Mouse (Mus musculus) thymus, postnatal 0 days (tissue): Measurements from ENCODE around the gene Slc24a3. TPM values are rescaled to one million over a fixed set of nuclear protein-coding genes. Genes with fewer than 3 reads are reported as not detected.

Experiments used
- DNase-seq: peaks from one replicate; pipeline ENCODE4 v3.0.0-alpha.2; 2015; ENCODE audit warnings: low spot score
- polyA plus RNA-seq: library from polyadenylated mRNA; unstranded; fragments of >200 nt; fragmentation: Nextera tagmentation; extraction: Ambion mirVana; gene quantifications from 2 replicates; pipeline ENCODE4 v1.2.1, GENCODE M21; 2015

Gene Slc24a3
- polyA plus RNA-seq, 1 experiment from 2014 or later: 0.64 TPM

DNA sequence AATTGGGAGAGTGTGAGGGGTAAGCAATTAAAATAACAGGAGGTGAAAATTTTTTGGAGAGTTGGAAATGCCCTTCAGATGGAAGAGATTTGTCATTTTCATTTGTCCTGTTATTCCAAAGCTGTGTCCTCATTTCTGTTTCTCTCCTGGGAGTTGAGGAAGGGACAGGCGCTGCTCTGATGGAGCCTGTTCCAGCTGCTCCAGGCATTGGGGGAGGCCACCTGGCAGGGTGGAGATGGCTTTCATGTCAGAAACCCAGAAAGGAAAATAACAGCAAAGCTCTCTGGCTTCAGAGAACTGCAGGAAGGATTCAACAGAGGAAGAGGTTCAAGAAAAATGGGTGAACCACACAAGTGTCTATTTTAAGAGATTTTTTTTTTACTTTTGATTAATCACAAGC, 186.2 kb downstream of the Slc24a3 start:
- DNase-seq: no peak

DNA sequence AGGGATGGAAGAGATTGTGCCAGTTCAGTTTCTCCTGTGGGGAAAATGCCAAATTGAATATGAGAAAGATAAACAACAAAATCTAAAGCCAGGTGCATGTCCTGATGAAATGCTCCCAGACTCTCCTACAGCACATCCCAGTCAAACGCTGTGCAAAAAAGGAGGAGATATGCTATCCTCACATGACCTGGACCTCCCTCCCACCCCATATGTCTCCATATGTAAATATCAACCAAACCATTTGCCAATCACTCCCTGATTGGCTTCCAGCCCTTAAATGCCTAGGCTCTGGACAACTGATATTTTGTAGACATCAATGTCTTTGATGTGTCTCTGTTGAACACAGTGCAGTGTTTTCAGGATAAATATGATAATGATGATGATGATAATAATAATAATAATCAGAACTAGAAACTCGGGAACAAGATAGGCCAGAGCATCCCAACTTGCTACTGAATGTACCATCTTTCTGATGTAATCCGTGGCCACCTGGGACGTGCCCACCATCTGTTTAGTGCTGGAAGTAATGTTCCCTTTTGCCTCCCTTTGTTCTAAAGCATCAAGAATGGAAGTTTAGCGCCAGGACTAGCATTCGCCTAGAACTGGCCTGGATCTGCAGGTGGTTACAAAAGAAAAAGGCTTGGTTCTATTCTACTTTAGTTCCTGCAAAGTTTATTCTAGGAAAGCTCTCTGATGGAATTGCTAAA, 190.8 kb downstream of the Slc24a3 start:
- no peak for DNase-seq

DNA sequence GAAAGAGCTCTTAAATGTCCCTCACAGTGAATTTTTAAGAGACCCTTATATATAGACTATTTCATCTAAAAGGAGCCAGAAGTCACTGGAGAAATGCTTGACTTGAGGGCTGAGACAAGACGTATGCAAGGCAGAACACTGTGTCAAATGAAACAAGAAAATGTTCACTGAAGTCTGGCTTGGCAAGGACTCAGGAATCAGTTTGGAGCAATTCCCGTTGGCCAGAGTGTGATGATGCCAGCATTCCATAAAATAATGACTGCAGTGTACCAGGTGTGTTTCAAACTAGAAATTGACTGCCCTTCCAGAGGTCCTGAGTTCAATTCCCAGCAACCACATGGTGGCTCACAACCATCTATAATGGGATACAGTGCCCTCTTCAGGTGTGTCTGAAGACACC, 196.1 kb downstream of the Slc24a3 start:
- DNase-seq: no peak

DNA sequence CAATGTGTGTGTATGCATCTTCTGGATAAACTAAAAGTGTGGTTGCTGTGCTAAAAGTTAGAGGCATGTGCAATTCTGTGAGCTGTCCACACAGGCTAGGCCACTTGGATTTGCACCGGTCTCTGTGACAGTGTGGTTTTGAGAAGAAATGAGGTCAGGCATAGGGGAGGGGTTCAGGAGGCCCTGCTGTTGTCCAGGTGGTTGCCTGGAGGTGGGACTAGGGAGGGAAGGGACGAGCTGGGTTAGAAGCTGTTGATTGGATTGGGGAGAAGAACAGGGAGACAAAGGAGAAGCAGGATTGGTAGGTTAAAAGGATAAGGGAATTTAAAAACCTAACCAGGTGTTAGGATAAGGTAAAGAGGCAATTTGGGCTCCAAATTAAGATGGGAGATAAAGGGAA, 201.1 kb downstream of the Slc24a3 start:
- no peak for DNase-seq

DNA sequence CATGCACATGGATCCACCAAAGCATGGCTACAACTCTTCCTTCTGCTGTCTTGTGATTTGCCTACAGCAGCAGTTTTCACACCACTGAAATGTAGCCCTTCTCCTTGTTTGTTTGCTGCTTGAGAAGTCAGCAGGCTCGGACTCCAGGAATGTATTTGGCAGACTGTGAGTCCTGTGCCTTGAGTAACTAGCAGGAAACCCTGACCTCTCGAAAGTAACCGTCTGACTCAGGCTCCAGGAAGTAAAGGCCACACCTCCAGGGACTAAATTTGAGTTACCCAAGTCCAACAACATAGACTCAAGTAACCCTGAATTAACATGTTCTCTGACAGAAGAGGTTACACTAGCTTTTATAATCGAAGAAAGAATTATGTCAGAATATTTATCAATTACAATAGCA, 203.2 kb downstream of the Slc24a3 start:
- DNase-seq: no peak

DNA sequence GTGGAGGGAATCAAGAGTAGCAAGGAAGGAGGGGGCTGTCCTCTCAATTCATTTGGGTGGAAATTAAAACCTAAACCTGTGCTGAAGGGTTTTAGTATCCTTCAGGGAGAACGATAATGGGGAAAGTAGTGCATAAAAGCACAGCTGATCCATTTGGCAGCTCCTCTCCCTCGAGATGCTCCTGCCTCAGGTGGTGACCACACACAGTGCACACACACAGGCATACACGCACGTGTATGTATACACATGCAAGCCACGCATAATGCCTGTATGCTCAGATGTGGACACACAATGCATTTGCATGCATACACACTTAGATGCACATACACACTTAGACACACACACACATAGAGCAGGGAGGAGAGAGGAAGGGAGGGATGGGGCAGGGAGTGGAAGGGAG, 206.2 kb downstream of the Slc24a3 start:
- no peak for DNase-seq

DNA sequence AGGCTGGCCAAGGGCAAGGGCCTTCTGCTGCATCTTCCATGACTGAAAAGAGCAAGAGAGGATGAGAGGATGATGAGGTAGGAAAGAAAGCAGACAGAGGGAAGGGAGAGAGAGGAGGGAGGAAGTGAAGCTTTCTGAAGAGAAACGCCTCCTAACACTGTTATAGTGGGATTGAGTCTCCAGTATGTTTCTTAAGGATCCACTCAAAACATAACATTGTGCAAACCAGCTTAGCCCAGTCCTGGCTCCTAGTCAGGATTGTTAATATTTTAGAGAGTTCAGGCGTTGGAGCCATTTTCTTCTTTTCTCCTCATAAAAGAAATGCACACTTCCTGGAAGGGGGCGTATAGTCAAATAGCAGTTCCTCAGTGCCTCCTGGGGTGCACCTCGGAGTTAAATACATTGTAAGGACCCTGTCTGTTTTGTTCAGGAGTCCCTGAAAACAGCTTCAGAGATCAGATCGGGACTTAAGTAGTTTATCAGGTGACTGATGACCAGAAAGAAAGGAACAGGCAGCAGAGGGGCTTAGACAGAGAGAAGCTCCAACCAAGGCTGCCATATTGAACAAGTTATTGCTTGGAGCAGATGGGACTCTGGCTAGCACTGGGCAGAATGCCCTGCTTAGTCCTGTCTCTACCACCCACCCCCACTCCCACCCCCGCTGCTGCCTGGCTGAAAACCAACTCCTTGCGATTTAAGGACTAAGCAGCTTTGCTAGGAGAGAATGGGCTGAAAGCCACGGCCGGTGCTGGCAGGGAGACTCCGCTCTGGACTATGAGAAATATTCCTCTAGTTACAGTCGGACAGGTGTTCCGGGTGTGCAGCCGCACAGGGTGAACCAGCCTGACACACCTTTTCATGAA, 215.6 kb downstream of the Slc24a3 start:
- DNase-seq: no peak

DNA sequence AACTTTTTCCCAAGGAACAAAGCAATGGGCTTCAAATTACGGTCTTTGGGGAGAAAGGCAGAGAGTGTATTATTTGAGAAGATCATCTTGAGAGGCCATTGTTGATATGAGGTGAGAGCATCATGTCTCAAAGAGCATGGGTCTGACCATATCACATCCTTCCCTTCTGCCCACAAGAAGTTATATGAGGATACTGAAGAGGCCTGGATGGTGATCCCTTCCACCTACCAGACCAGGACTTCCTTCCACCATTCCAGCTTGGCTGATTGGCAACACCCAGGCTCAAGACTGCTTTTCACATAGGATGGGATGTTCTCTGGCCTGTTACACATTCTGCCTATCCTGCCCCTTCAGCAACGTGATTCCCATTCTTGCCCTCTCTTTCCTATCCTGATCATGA, 216.7 kb downstream of the Slc24a3 start:
- no peak for DNase-seq

DNA sequence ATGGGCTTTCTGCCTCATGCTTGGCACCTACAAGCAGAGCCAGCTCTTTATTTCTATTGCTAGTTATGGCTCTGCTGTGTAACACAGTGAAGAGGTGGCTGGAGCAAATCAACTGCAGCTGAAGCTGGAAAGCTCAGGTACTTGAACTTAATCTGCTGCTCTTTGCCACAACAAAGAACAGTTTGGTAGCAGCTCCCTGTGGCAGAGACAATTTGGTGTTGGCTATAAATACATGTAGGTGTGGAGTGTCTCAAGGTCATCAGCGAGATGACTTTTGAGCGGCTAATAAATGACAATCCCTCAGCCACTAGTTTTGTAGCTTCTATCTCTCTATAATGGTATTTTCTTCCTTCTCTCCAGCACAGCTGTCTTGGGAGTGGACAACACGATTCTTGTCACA, 217.7 kb downstream of the Slc24a3 start:
- DNase-seq: no peak

DNA sequence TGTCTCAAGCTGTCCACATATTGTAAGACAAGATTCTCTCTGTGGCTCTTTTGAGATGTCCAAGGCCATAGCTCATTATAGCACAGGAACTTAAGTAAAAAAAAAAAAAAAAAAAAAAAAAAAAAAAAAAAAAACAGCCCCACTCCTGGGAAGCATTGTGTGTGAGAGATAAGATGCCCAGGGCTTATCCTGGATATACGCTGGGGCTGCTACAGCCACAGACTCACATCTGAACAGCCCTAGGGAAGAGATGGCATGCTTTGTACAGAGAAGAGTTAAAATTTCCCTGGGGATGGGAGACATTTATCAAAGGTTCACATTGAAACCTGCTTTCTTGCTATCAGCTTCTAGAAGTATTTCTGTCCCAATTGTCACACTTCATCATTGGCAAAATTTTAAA, 218.2 kb downstream of the Slc24a3 start:
- DNase-seq: no peak

DNA sequence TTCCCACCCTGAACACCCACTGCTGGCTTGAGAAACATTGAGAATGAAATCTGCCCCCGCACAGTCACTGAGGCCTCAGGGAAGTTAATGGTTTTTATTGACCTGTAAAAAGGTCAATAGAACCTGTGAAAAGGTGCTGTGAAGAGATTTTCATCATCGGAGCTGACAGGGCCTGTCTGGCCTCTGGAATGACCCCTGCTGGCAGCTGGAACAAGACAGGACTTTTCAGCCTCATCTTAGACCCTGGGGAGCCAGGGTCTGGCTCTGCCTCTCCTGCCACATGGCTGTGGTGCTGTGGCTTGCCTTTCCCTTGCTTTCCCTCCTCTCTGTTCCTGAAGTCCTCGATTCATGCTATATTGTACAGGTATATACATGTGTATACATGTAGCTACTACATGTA, 228.2 kb downstream of the Slc24a3 start:
- no peak for DNase-seq

DNA sequence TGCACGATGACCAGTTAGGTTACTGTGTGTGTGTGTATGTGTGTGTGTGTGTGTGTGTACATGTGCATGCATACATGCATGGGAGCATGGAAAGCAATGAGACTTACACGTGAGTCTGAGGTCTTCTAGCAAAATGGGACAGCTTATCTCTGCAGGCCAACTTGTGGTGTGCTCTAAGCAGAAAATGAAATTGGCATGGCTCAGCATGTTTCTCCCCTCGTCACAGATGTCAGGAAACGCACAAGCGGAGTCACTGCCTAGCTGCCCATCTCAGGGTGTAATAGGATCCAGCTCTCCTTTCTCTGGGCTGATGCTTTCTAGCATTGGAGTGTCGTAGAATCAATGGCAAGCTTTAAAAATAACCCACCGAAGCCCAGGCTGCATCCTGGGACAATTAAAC, 229.0 kb downstream of the Slc24a3 start:
- no peak for DNase-seq

DNA sequence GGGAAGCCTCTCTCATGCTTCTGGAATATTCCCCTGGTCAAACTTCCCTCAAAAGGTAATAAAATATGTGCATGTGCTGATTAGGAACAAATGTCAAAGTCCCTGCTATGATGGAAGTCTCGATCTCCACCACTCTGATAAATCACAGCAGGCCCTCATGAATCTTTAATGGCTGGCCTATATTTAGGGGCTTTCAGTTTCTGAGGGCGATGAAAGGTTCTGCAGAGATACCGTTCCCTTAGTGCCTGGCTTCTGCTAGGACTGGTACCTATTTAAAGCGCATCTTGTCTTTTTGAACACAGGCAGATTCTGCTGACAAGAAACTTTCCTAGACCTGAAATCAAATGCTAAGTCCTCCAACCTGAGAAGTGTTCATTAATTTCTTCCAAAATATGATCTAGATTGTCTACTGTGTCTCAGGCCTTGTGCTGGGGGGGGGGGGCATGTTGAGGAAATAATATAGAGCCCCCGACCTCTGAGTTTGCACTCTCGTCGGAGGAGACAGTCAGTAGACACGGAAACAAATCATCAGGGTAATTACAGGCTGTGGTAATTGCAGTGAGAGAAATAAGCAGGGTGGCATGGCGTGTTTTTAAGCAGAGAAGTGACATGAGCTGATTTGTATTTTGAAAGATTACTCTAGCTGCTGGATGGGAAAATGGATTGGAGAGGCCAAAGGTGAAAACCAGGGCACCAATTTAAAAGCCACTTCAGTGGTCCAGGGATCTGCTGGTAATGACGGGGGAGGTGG, 230.1 kb downstream of the Slc24a3 start:
- DNase-seq: no peak

DNA sequence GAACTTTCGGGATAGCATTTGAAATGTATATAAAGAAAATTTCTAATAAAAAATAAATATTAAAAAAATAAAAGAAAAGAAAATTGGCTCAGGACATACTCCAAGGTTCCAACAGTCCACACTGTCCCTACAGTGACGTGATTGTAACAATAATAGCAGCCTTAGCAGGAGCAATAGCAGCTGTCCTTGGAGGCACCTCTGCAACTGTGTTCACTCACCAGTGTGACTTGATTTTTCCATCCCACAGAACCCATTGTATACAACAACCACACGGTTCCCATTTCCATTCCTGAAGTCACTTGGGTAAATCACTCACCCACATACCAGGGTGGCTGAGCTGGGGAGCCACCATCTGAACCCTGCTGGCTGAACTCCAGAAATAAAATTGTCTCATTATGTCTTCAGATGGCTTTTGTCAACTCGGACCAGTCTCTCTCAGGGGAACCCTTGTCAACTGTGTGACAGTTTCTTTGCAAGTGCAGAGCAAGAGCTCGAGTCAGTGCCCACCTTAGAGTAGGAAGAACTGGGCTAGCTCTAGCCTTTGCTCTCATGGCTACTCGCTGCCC, 233.8 kb downstream of the Slc24a3 start:
- DNase-seq: no peak

DNA sequence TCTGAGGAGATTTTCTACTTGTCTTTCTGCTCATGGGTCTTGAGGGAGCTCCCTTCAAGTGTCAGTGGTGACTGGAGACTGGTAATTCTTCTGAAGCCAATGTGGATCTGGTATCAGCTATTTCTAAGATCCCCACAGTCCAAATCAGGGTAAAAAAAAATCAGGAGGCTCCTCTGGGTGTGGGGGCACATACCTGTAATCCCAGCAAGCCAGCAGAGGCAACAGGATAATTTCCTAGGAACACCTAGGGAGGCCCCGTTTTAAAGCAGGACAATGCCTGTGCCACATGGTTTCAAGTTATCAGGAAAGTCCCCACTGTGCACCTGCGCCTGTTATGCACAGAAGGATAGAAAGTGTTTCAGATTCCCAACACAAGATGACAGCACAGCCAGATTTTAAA, 234.4 kb downstream of the Slc24a3 start:
- no peak for DNase-seq

DNA sequence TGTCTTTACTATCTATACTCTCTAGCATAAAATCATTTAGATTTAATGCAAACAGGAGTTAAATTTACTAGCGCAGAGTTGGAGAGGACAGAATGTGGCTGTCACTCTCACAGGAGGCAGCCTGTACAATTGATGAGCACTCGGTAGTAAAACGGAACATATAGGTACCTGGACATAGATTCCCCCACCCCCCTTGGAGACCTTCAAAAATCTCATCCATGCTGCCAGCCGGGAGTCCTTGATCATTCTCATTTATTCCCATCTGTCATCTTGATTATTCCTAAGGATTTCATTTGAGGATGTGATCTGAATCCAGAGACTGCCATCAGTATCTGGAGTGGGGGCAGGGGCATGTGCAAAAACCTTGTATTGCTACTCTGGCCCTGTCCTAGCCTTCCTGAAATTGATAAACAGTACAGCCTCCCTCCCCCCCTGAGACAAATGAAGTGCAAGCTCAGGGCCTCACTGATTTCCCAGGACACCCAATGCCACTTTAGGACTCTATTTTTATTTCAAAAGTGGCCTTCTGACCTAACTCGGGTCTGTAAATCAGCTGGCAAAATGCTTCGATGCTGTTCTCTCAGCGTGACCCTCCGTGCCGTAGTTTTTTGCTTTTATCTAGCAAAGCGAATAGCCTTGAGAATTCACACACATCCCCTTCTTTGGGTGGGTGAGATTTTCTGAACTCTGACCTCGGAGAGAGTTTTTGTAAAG, 237.4 kb downstream of the Slc24a3 start:
- DNase-seq: no peak

DNA sequence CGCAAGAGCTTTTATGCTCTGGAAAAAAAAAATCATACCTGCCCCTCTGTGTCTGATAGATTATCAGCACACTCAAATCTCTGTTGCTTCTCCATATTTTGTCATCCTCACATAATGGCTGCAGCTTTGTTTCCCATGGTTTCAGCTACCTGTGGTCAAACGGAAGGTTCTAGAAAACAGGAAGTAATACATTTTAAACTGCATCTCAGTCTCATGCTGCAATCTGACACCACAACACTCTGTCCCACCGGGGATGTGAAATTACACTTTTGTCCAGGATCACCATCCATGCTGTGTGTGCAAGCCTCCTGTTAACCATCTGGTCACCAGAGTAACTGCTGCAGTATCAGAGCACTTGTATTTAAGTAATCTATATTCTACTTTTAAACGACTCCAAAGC, 238.2 kb downstream of the Slc24a3 start:
- no peak for DNase-seq

DNA sequence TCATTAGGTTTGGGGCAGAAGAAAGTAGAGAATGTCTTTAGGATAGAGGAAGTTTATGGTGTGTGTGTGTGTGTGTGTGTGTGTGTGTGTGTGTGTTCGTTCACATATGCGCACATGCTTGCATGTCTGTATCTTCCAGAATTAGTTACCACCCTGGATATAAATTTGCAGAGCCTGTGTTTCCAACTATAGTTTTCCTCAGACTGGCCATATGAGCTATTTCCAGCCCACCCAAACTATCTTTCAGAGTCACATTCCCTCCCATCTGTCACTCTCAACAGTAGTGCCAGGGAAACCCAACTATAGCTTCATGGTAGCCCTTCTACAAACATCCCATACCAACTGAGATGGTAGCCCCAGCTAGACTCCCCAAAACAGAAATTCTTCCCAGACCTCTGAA, 250.2 kb downstream of the Slc24a3 start:
- DNase-seq: no peak

DNA sequence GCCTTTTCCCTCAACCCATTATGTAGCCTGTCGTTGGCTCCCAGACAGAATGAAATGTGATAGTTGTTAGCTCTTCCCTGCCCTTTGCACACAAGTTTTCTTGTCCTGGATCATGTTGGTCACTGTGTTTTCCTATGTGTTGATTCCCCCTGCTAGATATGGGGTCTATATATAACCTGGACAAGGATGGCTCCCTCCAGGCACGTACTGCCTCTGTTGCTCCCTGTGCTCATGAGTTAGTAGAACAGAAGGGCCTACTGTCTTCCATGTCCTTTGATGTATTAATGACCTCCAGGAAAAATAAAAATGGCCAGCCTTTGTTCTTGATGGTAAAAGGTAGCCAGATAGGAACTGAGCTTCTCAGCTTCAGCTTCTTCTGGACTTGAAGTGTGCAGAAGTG, 251.5 kb downstream of the Slc24a3 start:
- no peak for DNase-seq

DNA sequence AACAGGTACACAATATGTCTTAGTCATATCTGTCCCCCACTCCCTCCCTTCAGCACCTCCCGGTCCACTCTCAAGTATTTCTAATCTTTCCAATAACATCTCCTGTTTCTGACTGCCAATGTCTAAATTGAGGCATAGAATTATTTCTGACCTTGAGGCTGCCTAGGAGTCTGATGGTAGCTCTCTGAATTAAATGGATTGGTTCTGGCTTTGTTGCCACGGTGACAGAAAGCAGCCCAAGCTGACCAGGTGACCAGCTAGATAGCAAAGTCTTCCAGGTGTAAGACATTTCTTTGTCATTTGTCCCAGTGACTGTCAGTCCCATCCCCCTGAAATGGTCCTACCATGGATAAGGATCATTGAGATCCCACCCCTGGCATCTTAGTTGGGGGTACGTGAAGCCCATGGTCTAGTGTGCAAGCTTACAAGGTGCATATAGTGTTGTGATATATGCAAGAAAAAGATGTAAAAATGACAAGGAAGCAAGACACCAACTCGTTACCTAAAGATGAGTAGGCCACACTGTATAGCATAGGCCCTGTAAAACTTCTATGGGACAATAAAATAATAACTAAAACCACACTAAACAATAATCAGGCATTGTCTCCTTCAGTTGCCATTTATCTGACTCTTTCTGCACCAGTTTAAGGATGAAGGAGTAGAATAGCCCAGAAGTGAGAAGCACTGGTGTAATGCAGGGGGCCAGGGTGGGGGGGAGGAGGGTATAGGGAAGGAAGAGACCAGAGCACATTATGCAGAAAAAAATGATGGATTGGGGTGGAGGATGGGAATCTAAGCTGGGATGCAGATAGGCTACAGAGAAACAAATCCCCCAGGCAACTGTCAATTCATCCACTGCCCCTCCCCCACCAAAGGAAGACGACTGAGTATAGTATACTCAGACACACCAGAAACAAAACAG, 253.7 kb downstream of the Slc24a3 start:
- no peak for DNase-seq
